Mouse (Mus musculus): ENCODE measurements around the gene Prex1.

Gene Prex1

GRCm38 (mm10) chr2:166686917-166687316 is 26.7 kb downstream of the Prex1 start:
- no peak for DNase-seq (ENCODE audit: low spot score in 2 of 2)

GRCm38 (mm10) chr2:166685824-166686223 is 27.8 kb downstream of the Prex1 start:
- DNase-seq (ENCODE audit: low spot score in 2 of 2) = no peak

GRCm38 (mm10) chr2:166683885-166684544 is 29.6 kb downstream of the Prex1 start:
- DNase-seq (ENCODE audit: low spot score in 2 of 2) = no peak

- DNase-seq (ENCODE audit: low spot score in 2 of 2) = no peak
Measured at GRCm38 (mm10) chr2:166682866-166683265, 30.8 kb downstream of the Prex1 start.

- no peak for DNase-seq (ENCODE audit: low spot score in 2 of 2)
Measured at GRCm38 (mm10) chr2:166678959-166679759, 34.5 kb downstream of the Prex1 start.

- no peak for DNase-seq (ENCODE audit: low spot score in 2 of 2)
Measured at GRCm38 (mm10) chr2:166676933-166677332, 36.7 kb downstream of the Prex1 start.

- peak; percentile 67 to 71 for DNase-seq (ENCODE audit: low spot score in 2 of 2)
Measured at GRCm38 (mm10) chr2:166676498-166676897, 37.1 kb downstream of the Prex1 start.

- no peak for DNase-seq (ENCODE audit: low spot score in 2 of 2)
Measured at GRCm38 (mm10) chr2:166675588-166676444, 37.8 kb downstream of the Prex1 start.

GRCm38 (mm10) chr2:166674693-166675092 is 38.9 kb downstream of the Prex1 start:
- no peak for DNase-seq (ENCODE audit: low spot score in 2 of 2)

GRCm38 (mm10) chr2:166673951-166674350 is 39.7 kb downstream of the Prex1 start:
- no peak for DNase-seq (ENCODE audit: low spot score in 2 of 2)

- no peak for DNase-seq (ENCODE audit: low spot score in 2 of 2)
Measured at GRCm38 (mm10) chr2:166672171-166672965, 41.3 kb downstream of the Prex1 start.

- DNase-seq (ENCODE audit: low spot score in 2 of 2) = no peak
Measured at GRCm38 (mm10) chr2:166671614-166672013, 42.0 kb downstream of the Prex1 start.

GRCm38 (mm10) chr2:166671019-166671418 is 42.6 kb downstream of the Prex1 start:
- DNase-seq (ENCODE audit: low spot score in 2 of 2) = no peak

GRCm38 (mm10) chr2:166669922-166670321 is 43.7 kb downstream of the Prex1 start:
- DNase-seq (ENCODE audit: low spot score in 2 of 2) = no peak

- no peak for DNase-seq (ENCODE audit: low spot score in 2 of 2)
Measured at GRCm38 (mm10) chr2:166667790-166668695, 45.6 kb downstream of the Prex1 start.

- DNase-seq (ENCODE audit: low spot score in 2 of 2) = no peak
Measured at GRCm38 (mm10) chr2:166666175-166666574, 47.5 kb downstream of the Prex1 start.

- DNase-seq (ENCODE audit: low spot score in 2 of 2) = no peak
Measured at GRCm38 (mm10) chr2:166665244-166665922, 48.2 kb downstream of the Prex1 start.

- DNase-seq (ENCODE audit: low spot score in 2 of 2) = peak in 1 of 2 experiments; percentile 69
Measured at GRCm38 (mm10) chr2:166664506-166664905, 49.1 kb downstream of the Prex1 start.

GRCm38 (mm10) chr2:166663250-166663961 is 50.2 kb downstream of the Prex1 start:
- DNase-seq (ENCODE audit: low spot score in 2 of 2) = no peak

All from right cerebral cortex, adult 2 months (tissue).